Mouse (Mus musculus) erythroblast, embryonic 14.5 days (primary cell): Measurements from ENCODE around the gene Fbxo46.

Experiments
- GATA1 ChIP-seq: IDR thresholded peaks from 2 replicates; pipeline ENCODE4 v1.6.1; 2012; ENCODE audit warnings: low read length, inconsistent platforms, mixed read lengths
- TAL1 ChIP-seq: IDR thresholded peaks from 3 replicates; pipeline ENCODE4 v1.6.1; 2012; ENCODE audit warnings: low read length, inconsistent platforms, mixed read lengths

GRCm38 (mm10) chr7:19073504-19073903 is 46.2 kb upstream of the Fbxo46 start:
- no peak for TF ChIP-seq TAL1
- TF ChIP-seq GATA1: no peak
